Mouse (Mus musculus): ENCODE measurements around the gene Mettl24.

- TF ChIP-seq E2F4 (IDR thresholded peaks at IDR 0.05; ENCODE audit: insufficient read depth) (no peak), POLR2A (IDR thresholded peaks at IDR 0.05; ENCODE audit: insufficient read length, low read depth) (no peak), POLR2AphosphoS2 (IDR thresholded peaks at IDR 0.05; ENCODE audit: insufficient read length, low read depth) (no peak)
Measured at GRCm38 (mm10) chr10:40684326-40684725, 1.2 kb downstream of the Mettl24 start.

All from myocyte (in vitro differentiated cells).